Mouse (Mus musculus) spleen, adult 2 months (tissue): ENCODE data around the gene Gm9999.

Source experiments
- CTCF ChIP-seq: fragments of 200-500 bp; IDR thresholded peaks from 2 replicates; pipeline ENCODE4 v1.5.1; 2011; ENCODE audit warnings: mild to moderate bottlenecking, inconsistent platforms; ENCODE audit not compliant: insufficient read depth, insufficient read length, insufficient replicate concordance; ENCODE audit errors: extremely low read depth
- POLR2A ChIP-seq: fragments of 200-500 bp; IDR thresholded peaks from 2 replicates; pipeline ENCODE4 v1.6.1; 2011; ENCODE audit warnings: low read depth, low read length, inconsistent platforms

DNA sequence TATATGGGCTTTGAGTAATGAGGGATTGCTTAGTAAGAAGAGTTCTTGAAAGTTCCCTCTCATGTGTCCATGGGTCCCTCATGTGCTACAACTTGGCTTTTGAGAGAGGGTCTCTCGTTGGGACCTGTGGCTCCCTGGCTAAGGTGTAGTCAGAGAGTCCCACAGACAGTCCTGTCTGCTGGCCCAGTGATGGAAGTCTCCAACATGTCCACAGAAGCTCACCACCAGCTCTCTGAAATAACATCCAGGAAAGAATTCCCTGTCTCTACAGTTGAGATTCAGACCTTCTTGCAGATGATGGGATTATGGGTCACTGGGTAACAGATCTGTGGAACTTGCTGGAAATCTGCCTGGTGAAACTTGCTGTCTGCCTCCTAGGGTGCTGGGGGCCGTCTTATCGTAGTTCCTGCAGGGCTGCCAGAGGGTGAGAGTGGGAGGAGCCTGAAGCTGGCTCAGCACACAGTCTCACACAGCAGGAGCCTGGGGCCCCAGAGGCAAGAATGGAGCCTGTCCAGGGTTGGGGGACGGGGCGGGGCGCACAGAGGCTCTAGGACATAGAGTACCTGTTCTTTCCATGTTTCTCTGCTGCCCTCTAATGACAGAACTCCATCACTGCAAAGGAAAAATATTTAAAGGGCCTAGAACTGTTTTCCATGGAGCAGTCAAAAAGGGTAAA is 32.1 kb downstream of the Gm9999 start:
- TF ChIP-seq CTCF (peak; percentile 17; the same call in 1 of the 2 replicates), POLR2A (no peak)
